Mouse (Mus musculus) bone marrow, adult 2 months (tissue): ENCODE measurements around the gene 4932438H23Rik.

Experiments used
- CTCF ChIP-seq: fragments of 200-500 bp; IDR thresholded peaks from 2 replicates; pipeline ENCODE4 v1.5.1; 2011; ENCODE audit warnings: low read length, control low read depth; ENCODE audit not compliant: control insufficient read depth, insufficient read depth
- POLR2A ChIP-seq: fragments of 200-500 bp; IDR thresholded peaks from 2 replicates; pipeline ENCODE4 v1.6.1; 2011; ENCODE audit warnings: low read depth, mild to moderate bottlenecking, control low read depth, low read length, borderline replicate concordance; ENCODE audit not compliant: control insufficient read depth

DNA sequence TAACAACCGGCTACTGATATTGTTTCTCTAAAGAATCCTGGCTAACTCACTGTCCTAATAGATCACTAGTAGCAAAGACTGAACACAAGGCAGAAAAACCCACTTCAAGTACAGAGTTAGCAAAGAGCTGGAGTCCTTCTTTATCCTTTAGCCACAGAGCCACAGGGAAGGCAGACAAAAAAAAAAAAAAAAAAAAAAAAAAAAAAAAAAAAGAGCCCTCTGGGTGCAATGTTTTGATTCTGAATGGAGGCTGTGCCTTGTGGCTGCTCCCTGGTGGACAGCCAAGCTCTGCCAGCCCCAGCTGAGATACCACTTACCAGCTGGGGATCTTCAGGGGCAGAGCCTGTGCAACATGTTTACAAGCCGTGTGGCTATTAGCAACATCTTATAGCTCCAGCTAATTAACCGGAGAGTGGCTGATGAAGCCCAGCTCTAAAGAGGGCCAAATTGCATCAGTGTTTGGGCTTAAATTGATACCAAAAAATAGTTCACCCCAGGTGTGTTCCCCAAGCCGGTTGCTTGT is 2.1 kb upstream of the 4932438H23Rik start:
- no peak for TF ChIP-seq CTCF
- no peak for TF ChIP-seq POLR2A
